Mouse (Mus musculus): ENCODE results near the gene Shf. TPM values are rescaled to one million over a fixed set of nuclear protein-coding genes. Genes with fewer than 3 reads are reported as not detected.

Shf gene
- polyA plus RNA-seq, 1 experiment from 2014 or later: 2.3 TPM

Other genes starting within 250 kb of the Shf start
- gene B2m, start 221.5 kb downstream of the Shf start, polyA plus RNA-seq (2015; fragmentation: Nextera tagmentation; extraction: Ambion mirVana): 338 and 449 TPM in 2 replicates
- not detected in 2 replicates for gene Trim69, start 208.5 kb downstream of the Shf start, polyA plus RNA-seq (2015; fragmentation: Nextera tagmentation; extraction: Ambion mirVana)
- not detected in 2 replicates for gene Patl2, start 183.0 kb downstream of the Shf start, polyA plus RNA-seq (2015; fragmentation: Nextera tagmentation; extraction: Ambion mirVana)
- gene Terb2, start 182.9 kb downstream of the Shf start, polyA plus RNA-seq (2015; fragmentation: Nextera tagmentation; extraction: Ambion mirVana): not detected in 2 replicates
- gene Sord, start 134.4 kb downstream of the Shf start, polyA plus RNA-seq (2015; fragmentation: Nextera tagmentation; extraction: Ambion mirVana): 33.8 and 49.9 TPM in 2 replicates
- 0.15 and 0.35 TPM in 2 replicates for gene Duox2, start 70.7 kb downstream of the Shf start, polyA plus RNA-seq (2015; fragmentation: Nextera tagmentation; extraction: Ambion mirVana)
- gene Duoxa2, start 70.3 kb downstream of the Shf start, polyA plus RNA-seq (2015; fragmentation: Nextera tagmentation; extraction: Ambion mirVana): 0.59 and 0.87 TPM in 2 replicates
- 3.1 and 6.1 TPM in 2 replicates for gene Duoxa1, start 55.4 kb downstream of the Shf start, polyA plus RNA-seq (2015; fragmentation: Nextera tagmentation; extraction: Ambion mirVana)
- 1.0 and 2.0 TPM in 2 replicates for gene Duox1, start 53.5 kb downstream of the Shf start, polyA plus RNA-seq (2015; fragmentation: Nextera tagmentation; extraction: Ambion mirVana)
- 14.3 and 20.0 TPM in 2 replicates for gene Slc28a2, start 57.3 kb upstream of the Shf start, polyA plus RNA-seq (2015; fragmentation: Nextera tagmentation; extraction: Ambion mirVana)
- 0.13 and 0.14 TPM in 2 replicates for gene Gm14085, start 115.8 kb upstream of the Shf start, polyA plus RNA-seq (2015; fragmentation: Nextera tagmentation; extraction: Ambion mirVana)
- 22.4 and 28.5 TPM in 2 replicates for gene Gatm, start 242.1 kb upstream of the Shf start, polyA plus RNA-seq (2015; fragmentation: Nextera tagmentation; extraction: Ambion mirVana)

All from stomach, embryonic 15.5 days (tissue).